Mouse (Mus musculus) hindbrain, embryonic 13.5 days (tissue): Measurements from ENCODE around the gene Gm40460. TPM values are rescaled to one million over a fixed set of nuclear protein-coding genes. Genes with fewer than 3 reads are reported as not detected.
"Not testable (repeated sequence)": the region's sequence is repeated elsewhere in the genome, so short reads cannot be mapped to it uniquely, and the experiment has no call there.

ENCODE experiments used
- ATAC-seq: fragments of 200-750 bp; cut with Nextera tagmentation; 2 replicates; pipeline ENCODE4 v1.8.0; 2017; ENCODE audit warnings: moderate TSS enrichment; ENCODE audit not compliant: low FRiP score
- H3K27ac ChIP-seq: fragments of 300-500 bp; sonication (generic); 2 replicates; pipeline ENCODE4 v1.5.1; 2015; ENCODE audit warnings: inconsistent platforms, mild to moderate bottlenecking, moderate library complexity
- H3K27me3 ChIP-seq: fragments of 300-500 bp; sonication (generic); 2 replicates; pipeline ENCODE4 v1.6.1; 2015; ENCODE audit warnings: mild to moderate bottlenecking, inconsistent platforms
- H3K36me3 ChIP-seq: fragments of 300-500 bp; sonication (generic); 2 replicates; pipeline ENCODE4 v1.6.1; 2015; ENCODE audit warnings: mild to moderate bottlenecking, inconsistent platforms
- H3K4me1 ChIP-seq: fragments of 300-500 bp; sonication (generic); replicated peaks from 2 replicates; pipeline ENCODE4 v1.6.1; 2015; ENCODE audit warnings: inconsistent platforms
- H3K4me2 ChIP-seq: fragments of 300-500 bp; sonication (generic); 2 replicates; pipeline ENCODE4 v1.6.1; 2015; ENCODE audit warnings: inconsistent platforms, mild to moderate bottlenecking, moderate library complexity
- H3K4me3 ChIP-seq: fragments of 300-500 bp; sonication (generic); 2 replicates; pipeline ENCODE4 v1.5.1; 2015; ENCODE audit warnings: mild to moderate bottlenecking, inconsistent platforms
- H3K9ac ChIP-seq: fragments of 300-500 bp; sonication (generic); 2 replicates; pipeline ENCODE4 v1.6.1; 2015; ENCODE audit warnings: mild to moderate bottlenecking, inconsistent platforms
- H3K9me3 ChIP-seq: fragments of 300-500 bp; sonication (generic); 2 replicates; pipeline ENCODE4 v1.6.1; 2016; ENCODE audit warnings: inconsistent platforms
- WGBS: fragments of 180-500 bp; shearing (Covaris S2); methylation state at CpG from one replicate; pipeline ENCODE4 v1.1.7; 2015; 5-methylcytosine and 5-hydroxymethylcytosine counted together
- polyA plus RNA-seq: library from polyadenylated mRNA; unstranded; fragments of >200 nt; fragmentation: Nextera tagmentation; extraction: Ambion mirVana; gene quantifications from 2 replicates; pipeline ENCODE4 v1.2.1, GENCODE M21; 2015

The Gm40460 gene
- polyA plus RNA-seq, 1 experiment from 2014 or later = not detected

- H3K9me3 ChIP-seq = no peaks in the 10 kb centered on the region; the same call in 1 of the 2 replicates
- no peak overlapping the region for H3K9ac ChIP-seq
- H3K4me1 ChIP-seq = no peaks in the 10 kb centered on the region
- no peak for ATAC-seq
- no peak overlapping the region for H3K27ac ChIP-seq
- no peaks in the 10 kb centered on the region for H3K36me3 ChIP-seq
- H3K4me2 ChIP-seq = no peak overlapping the region
- H3K27me3 ChIP-seq = no peaks in the 10 kb centered on the region
- no peak overlapping the region for H3K4me3 ChIP-seq
- 36% methylated on average over 1 of the region's 1 CpGs for WGBS
These were observed 9.3 kb downstream of the Gm40460 start for GRCm38 (mm10) chr7:142231540-142231939.

DNA sequence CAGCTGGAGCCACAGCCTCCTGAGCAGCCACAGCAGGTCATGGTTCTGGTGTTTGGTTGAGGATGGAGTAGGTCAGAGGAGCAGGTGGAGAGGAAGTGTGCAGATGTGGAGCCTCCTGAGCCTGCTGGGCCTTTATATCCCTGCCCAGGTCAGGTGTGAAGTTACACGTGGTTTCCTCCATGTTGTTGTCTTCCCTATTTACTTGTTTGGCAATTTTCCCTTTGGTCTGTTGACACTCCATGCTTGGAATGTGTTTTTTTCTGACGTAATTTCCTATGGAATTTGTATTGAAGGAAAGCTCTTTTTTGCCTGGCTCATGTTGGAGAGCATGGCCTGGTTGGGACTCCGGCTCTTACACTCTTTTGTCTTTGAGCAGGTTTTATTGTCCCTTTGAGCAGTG lies 11.0 kb downstream of the Gm40460 start, which contains the start of gene Krtap5-5:
Gene Krtap5-5 (minus strand): TSS at position 101 of the 400 bp plus-strand sequence.
- H3K36me3 ChIP-seq, H3K4me2 ChIP-seq, H3K9me3 ChIP-seq, H3K27ac ChIP-seq, H3K4me3 ChIP-seq, H3K27me3 ChIP-seq, ATAC-seq, H3K4me1 ChIP-seq, H3K9ac ChIP-seq: not testable (repeated sequence)
- 60% methylated on average over 3 of the region's 3 CpGs for WGBS

GRCm38 (mm10) chr7:142224518-142224917 lies 16.4 kb downstream of the Gm40460 start:
- no peak for ATAC-seq
- whole genome bisulfite sequencing = 66% methylated on average over 2 of the region's 2 CpGs
- H3K4me2 ChIP-seq = no peak overlapping the region

DNA sequence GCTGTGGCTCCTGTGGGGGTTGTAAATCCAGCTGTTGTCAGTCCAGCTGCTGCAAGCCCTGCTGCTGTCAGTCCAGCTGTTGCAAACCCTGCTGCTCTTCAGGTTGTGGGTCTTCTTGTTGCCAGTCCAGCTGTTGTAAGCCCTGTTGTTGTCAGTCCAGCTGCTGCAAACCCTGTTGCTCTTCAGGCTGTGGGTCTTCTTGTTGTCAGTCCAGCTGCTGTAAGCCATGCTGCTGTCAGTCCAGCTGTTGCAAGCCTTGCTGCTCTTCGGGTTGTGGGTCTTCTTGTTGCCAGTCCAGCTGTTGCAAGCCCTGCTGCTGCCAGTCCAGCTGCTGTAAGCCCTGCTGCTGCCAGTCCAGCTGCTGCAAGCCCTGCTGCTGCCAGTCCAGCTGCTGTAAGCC lies 28.7 kb downstream of the Gm40460 start:
- not testable (repeated sequence) for H3K36me3 ChIP-seq, H3K4me2 ChIP-seq, H3K27ac ChIP-seq, ATAC-seq, H3K4me1 ChIP-seq, H3K27me3 ChIP-seq, H3K9ac ChIP-seq, H3K9me3 ChIP-seq, H3K4me3 ChIP-seq
- WGBS = 68% methylated on average over 1 of the region's 1 CpGs

More at GRCm38 (mm10) chr7:142224518-142224917, 16.4 kb downstream of the Gm40460 start:
- H3K36me3 ChIP-seq = no peaks in the 10 kb centered on the region
- no peaks in the 10 kb centered on the region for H3K4me1 ChIP-seq
- H3K9ac ChIP-seq = no peak overlapping the region
- H3K9me3 ChIP-seq = no peaks in the 10 kb centered on the region
- H3K27me3 ChIP-seq = no peaks in the 10 kb centered on the region
- H3K27ac ChIP-seq = no peak overlapping the region
- no peak overlapping the region for H3K4me3 ChIP-seq

DNA sequence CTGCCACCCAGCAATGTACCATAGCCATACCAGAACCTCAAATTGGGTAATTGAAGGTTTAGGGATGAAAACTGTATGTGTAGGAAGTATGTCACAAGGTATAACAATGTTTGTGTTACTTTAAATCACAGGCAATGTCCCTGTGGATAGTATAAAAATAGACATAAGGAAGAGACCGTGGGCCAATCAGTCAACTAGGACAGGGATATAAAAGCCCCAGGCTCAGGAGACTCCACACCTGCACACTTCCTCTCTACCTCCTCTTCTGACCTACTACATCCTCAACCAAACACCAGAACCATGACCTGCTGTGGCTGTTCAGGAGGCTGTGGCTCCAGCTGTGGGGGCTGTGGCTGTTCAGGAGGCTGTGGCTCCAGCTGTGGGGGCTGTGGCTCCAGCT lies 29.3 kb downstream of the Gm40460 start, which contains the start of gene Gm7579:
Gene Gm7579 (plus strand): TSS at position 301 of the 400 bp plus-strand sequence.
- Histone ChIP-seq H3K9me3 (no peaks in the 10 kb centered on the region), H3K4me2 (no peak within 1 kb of the TSS), H3K27ac (no peak within 1 kb of the TSS), H3K27me3 (no peaks in the 10 kb centered on the region), H3K4me1 (no peaks in the 10 kb centered on the region), H3K9ac (no peak within 1 kb of the TSS), H3K4me3 (no peak within 1 kb of the TSS), H3K36me3 (no peaks in the 10 kb centered on the region)
- no peak for ATAC-seq
- 67% methylated on average over 1 of the region's 1 CpGs for WGBS

DNA sequence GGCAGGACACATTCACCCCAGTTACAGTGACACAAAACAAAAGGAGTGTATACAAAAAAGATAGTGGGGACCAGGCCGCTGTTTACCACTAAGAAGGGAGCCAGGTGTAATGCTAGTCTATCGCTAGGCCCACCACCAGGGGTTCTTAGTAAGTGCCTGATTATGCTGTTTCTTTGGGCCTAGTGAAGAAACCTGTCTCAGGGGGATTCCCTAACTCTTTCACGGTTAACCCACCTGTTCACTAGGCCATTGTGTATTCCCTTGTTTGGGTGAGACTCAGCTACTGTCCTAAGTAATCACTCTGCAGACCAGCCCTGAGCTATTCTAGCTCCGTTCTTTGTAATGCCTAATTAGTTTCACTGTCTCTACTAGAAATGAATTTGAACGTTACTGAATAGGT lies 34.0 kb downstream of the Gm40460 start:
- H3K36me3 ChIP-seq, H3K4me1 ChIP-seq, H3K4me3 ChIP-seq, H3K4me2 ChIP-seq, ATAC-seq, H3K27ac ChIP-seq, H3K9me3 ChIP-seq, H3K27me3 ChIP-seq, H3K9ac ChIP-seq: not testable (repeated sequence)
- WGBS = 80% methylated on average over 5 of the region's 5 CpGs

DNA sequence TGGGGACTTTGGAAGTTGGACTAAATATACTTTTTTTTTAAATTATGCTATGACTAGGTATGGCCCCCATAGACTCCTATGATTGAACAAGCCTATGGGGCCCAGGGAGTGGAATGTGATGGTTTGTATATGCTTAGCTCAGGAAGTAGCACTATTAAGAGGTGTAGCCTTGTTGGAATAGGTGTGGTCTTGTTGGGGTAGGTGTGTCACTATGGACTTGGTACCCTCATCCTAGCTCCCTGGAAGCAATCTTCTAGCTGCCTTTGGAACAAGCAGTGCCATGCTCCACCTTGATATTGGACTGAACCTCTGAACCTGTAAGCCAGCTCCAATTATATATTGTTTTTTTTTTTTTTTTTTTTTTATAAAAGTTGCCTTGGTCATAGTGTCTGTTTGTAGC lies 35.4 kb downstream of the Gm40460 start:
- Histone ChIP-seq H3K9me3 (no peaks in the 10 kb centered on the region), H3K9ac (no peak overlapping the region), H3K4me3 (no peak overlapping the region), H3K27me3 (0 out of 2 replicates have a peak, but pooled peaks cover 2% of the 10 kb centered on the region), H3K27ac (no peak overlapping the region), H3K4me2 (no peak overlapping the region), H3K4me1 (no peaks in the 10 kb centered on the region), H3K36me3 (no peaks in the 10 kb centered on the region)
- ATAC-seq = no peak

DNA sequence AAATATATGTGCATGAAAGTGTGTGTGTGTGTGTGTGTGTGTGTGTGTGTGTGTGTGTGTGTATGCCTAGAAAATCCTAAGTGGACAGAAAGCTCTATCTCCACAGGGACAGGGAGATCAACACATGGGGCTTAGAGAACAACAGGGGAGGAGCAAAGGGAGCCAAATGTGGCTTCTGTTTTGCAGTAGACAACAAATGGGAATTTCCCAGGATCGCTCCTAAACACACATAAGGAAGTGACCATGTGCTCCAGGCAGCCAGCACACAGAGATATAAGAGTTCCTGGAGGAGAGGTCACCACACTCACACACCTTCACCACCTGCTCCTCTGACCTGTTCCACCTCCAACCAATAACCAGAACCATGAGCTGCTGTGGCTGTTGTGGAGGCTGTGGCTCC lies 39.8 kb downstream of the Gm40460 start, which contains the start of gene Krtap5-3:
Gene Krtap5-3 (plus strand): TSS at position 301 of the 400 bp plus-strand sequence.
- no peaks in the 10 kb centered on the region for H3K4me1 ChIP-seq
- no peak within 1 kb of the TSS for H3K4me2 ChIP-seq
- no peak within 1 kb of the TSS for H3K9ac ChIP-seq
- no peaks in the 10 kb centered on the region for H3K36me3 ChIP-seq
- no peaks in the 10 kb centered on the region for H3K9me3 ChIP-seq
- H3K27ac ChIP-seq = no peak within 1 kb of the TSS
- H3K4me3 ChIP-seq = no peak within 1 kb of the TSS
- 0 out of 2 replicates have a peak, but pooled peaks cover 2% of the 10 kb centered on the region for H3K27me3 ChIP-seq
- 69% methylated on average over 1 of the region's 1 CpGs for WGBS
- no peak for ATAC-seq

DNA sequence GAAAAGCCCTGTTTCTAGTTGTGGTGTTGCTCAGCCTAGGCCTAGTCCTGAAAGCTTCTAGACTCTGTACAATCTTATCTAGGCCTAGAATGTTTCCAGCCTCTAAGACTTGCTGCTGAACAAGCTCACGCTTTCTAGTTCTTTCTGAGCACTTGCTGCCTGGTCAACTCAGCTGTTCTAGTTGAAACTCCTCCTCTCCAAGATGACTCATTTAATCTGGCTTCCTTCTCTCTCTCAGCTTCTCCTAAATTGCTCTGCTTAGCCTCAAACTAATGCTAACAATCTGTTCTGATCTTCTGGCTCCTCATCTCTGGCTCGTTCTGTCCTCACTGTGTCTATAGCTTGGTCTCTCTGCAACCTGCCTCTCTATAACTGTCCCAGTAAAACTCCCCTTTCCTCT lies 42.1 kb downstream of the Gm40460 start:
- Histone ChIP-seq H3K4me2 (no peak overlapping the region), H3K27me3 (0 out of 2 replicates have a peak, but pooled peaks cover 2% of the 10 kb centered on the region), H3K4me3 (no peak overlapping the region), H3K36me3 (no peaks in the 10 kb centered on the region), H3K9ac (no peak overlapping the region), H3K4me1 (no peaks in the 10 kb centered on the region), H3K27ac (no peak overlapping the region), H3K9me3 (no peaks in the 10 kb centered on the region)
- ATAC-seq = no peak
- WGBS = 84% methylated on average over 2 of the region's 2 CpGs

Other genes with a start within 250 kb of the Gm40460 start
- gene Mob2, start 180.0 kb downstream of the Gm40460 start, polyA plus RNA-seq = 53.0 and 53.5 TPM in 2 replicates
- gene Dusp8, start 145.2 kb downstream of the Gm40460 start, polyA plus RNA-seq = 87.3 and 90.2 TPM in 2 replicates
- gene Gm45618, start 120.3 kb downstream of the Gm40460 start, polyA plus RNA-seq = 0.27 and 0.32 TPM in 2 replicates
- not detected in 2 replicates for gene Gm39115, start 105.0 kb downstream of the Gm40460 start, polyA plus RNA-seq
- not detected in 2 replicates for gene Gm45337, start 96.5 kb downstream of the Gm40460 start, polyA plus RNA-seq
- gene Gm29735, start 84.0 kb downstream of the Gm40460 start, polyA plus RNA-seq = not detected in 2 replicates
- gene Gm4553, start 75.3 kb downstream of the Gm40460 start, polyA plus RNA-seq = not detected in 2 replicates
- not detected in 2 replicates for gene Krtap5-2, start 65.1 kb downstream of the Gm40460 start, polyA plus RNA-seq
- gene Gm10153, start 50.7 kb downstream of the Gm40460 start, polyA plus RNA-seq = not detected in 2 replicates
- not detected in 2 replicates for gene Krtap5-3, start 39.7 kb downstream of the Gm40460 start, polyA plus RNA-seq
- gene Gm7579, start 29.2 kb downstream of the Gm40460 start, polyA plus RNA-seq = not detected in 2 replicates
- not detected in 2 replicates for gene Krtap5-5, start 11.1 kb downstream of the Gm40460 start, polyA plus RNA-seq
- gene Gm2431, start 17.3 kb upstream of the Gm40460 start, polyA plus RNA-seq = not detected in 2 replicates
- gene Gm4559, start 33.3 kb upstream of the Gm40460 start, polyA plus RNA-seq = not detected in 2 replicates
- gene Krtap5-1, start 56.0 kb upstream of the Gm40460 start, polyA plus RNA-seq = not detected in 2 replicates
- not detected in 2 replicates for gene Krtap5-4, start 62.5 kb upstream of the Gm40460 start, polyA plus RNA-seq
- 2.3 and 2.6 TPM in 2 replicates for gene Ifitm10, start 132.7 kb upstream of the Gm40460 start, polyA plus RNA-seq
- gene Gm49369, start 141.6 kb upstream of the Gm40460 start, polyA plus RNA-seq = 0.36 TPM in 1 of 2 replicates, not detected in the other
- 270 and 293 TPM in 2 replicates for gene Ctsd, start 147.0 kb upstream of the Gm40460 start, polyA plus RNA-seq
- not detected in 2 replicates for gene Syt8, start 193.8 kb upstream of the Gm40460 start, polyA plus RNA-seq
- 1.4 and 1.8 TPM in 2 replicates for gene Tnni2, start 200.7 kb upstream of the Gm40460 start, polyA plus RNA-seq
- 5.1 and 6.8 TPM in 2 replicates for gene Lsp1, start 219.7 kb upstream of the Gm40460 start, polyA plus RNA-seq